Mouse (Mus musculus) thymus, adult 2 months (tissue): Measurements from ENCODE around the gene Cpox. TPM values are rescaled to one million over a fixed set of nuclear protein-coding genes. Genes with fewer than 3 reads are reported as not detected.
"Not testable (repeated sequence)": the region's sequence is repeated elsewhere in the genome, so short reads cannot be mapped to it uniquely, and the experiment has no call there.

Experiments
- DNase-seq: peaks from one replicate; pipeline ENCODE4 v3.0.0; 2021
- H3K27ac ChIP-seq: fragments of 200-500 bp; 2 replicates; pipeline ENCODE4 v1.5.1; 2012; ENCODE audit warnings: low read length, control low read depth; ENCODE audit not compliant: control insufficient read depth, insufficient read depth
- H3K27me3 ChIP-seq: fragments of 200-500 bp; 2 replicates; pipeline ENCODE4 v1.6.1; 2012; ENCODE audit warnings: mild to moderate bottlenecking, low read length, moderate library complexity, mixed read lengths; ENCODE audit not compliant: control insufficient read depth, insufficient read depth
- H3K36me3 ChIP-seq: fragments of 200-500 bp; 2 replicates; pipeline ENCODE4 v1.6.1; 2012; ENCODE audit warnings: mild to moderate bottlenecking, low read length, moderate library complexity; ENCODE audit not compliant: control insufficient read depth, insufficient read depth
- H3K4me1 ChIP-seq: fragments of 200-500 bp; replicated peaks from 2 replicates; pipeline ENCODE4 v1.6.1; 2012; ENCODE audit warnings: low read length; ENCODE audit not compliant: control insufficient read depth, insufficient read depth
- H3K4me3 ChIP-seq: fragments of 200-500 bp; 2 replicates; pipeline ENCODE4 v1.5.1; 2012; ENCODE audit warnings: mild to moderate bottlenecking, low read length, control low read depth, moderate library complexity; ENCODE audit not compliant: control insufficient read depth, insufficient read depth
- CTCF ChIP-seq: fragments of 200-500 bp; IDR thresholded peaks from 2 replicates; pipeline ENCODE4 v1.5.1; 2012; ENCODE audit warnings: mild to moderate bottlenecking, control low read depth, low read length, moderate library complexity, borderline replicate concordance; ENCODE audit not compliant: control insufficient read depth, poor library complexity, insufficient read depth; ENCODE audit errors: extremely low read depth
- POLR2A ChIP-seq: fragments of 200-500 bp; IDR thresholded peaks from 2 replicates; pipeline ENCODE4 v1.6.1; 2012; ENCODE audit warnings: mild to moderate bottlenecking, low read length, control low read depth, moderate library complexity; ENCODE audit not compliant: control insufficient read depth, poor library complexity, insufficient read depth; ENCODE audit errors: extremely low read depth
- WGBS: fragments of 180-500 bp; shearing (Covaris S2); methylation state at CpG from one replicate; pipeline ENCODE4 v1.1.7; 2018; 5-methylcytosine and 5-hydroxymethylcytosine counted together
- polyA plus RNA-seq: library from polyadenylated mRNA; depleted of rRNA; stranded (reverse); fragments of >200 nt; gene quantifications from 2 replicates; pipeline ENCODE4 v1.2.3, GENCODE M21; 2012

Gene Cpox
- polyA plus RNA-seq, 1 experiment: 14.1 TPM

- no peak overlapping the region for H3K27ac ChIP-seq
- no peaks in the 10 kb centered on the region for H3K27me3 ChIP-seq
- H3K4me3 ChIP-seq: no peak overlapping the region
- no peak for DNase-seq
- H3K36me3 ChIP-seq: no peaks in the 10 kb centered on the region
- no peaks in the 10 kb centered on the region for H3K4me1 ChIP-seq
- TF ChIP-seq POLR2A: no peak
- TF ChIP-seq CTCF: no peak
Measured at GRCm38 (mm10) chr16:58655751-58656150, 14.3 kb upstream of the Cpox start.

- TF ChIP-seq POLR2A (no peak), CTCF (no peak)
- no peak overlapping the region for H3K4me3 ChIP-seq
- H3K36me3 ChIP-seq: no peaks in the 10 kb centered on the region
- no peak for DNase-seq
- 96% methylated on average over 4 of the region's 4 CpGs for WGBS
- peaks cover 2% of the 10 kb centered on the region; the same call in 1 of the 2 replicates for H3K27me3 ChIP-seq
- H3K27ac ChIP-seq: no peak overlapping the region
- no peaks in the 10 kb centered on the region for H3K4me1 ChIP-seq
Measured at GRCm38 (mm10) chr16:58656526-58656925, 13.6 kb upstream of the Cpox start.

DNA sequence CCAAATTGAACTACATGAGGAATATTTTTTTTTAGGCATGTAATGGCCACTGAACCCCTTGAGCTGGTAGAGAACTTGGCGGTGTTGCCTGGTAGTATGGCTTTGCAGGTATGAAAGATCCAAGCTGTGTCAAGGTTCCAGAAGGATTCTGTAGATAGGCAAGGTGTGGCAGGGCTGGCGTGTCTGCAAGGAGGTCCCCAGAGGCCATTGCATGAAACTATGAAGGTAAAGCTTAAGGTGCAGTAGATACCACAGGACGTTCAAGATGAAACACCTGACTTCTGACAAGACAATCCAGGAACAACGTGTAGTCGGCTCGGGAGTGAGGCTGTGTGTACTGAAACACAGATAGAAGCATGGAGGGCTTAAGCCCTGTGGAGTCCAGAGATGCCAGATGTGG, 11.4 kb upstream of the Cpox start:
- Histone ChIP-seq H3K36me3 (no peaks in the 10 kb centered on the region), H3K4me3 (no peak overlapping the region), H3K27ac (no peak overlapping the region), H3K4me1 (no peaks in the 10 kb centered on the region), H3K27me3 (peaks cover 2% of the 10 kb centered on the region; the same call in 1 of the 2 replicates)
- TF ChIP-seq POLR2A (no peak), CTCF (no peak)
- no peak for DNase-seq
- WGBS: 91% methylated on average over 6 of the region's 6 CpGs

DNA sequence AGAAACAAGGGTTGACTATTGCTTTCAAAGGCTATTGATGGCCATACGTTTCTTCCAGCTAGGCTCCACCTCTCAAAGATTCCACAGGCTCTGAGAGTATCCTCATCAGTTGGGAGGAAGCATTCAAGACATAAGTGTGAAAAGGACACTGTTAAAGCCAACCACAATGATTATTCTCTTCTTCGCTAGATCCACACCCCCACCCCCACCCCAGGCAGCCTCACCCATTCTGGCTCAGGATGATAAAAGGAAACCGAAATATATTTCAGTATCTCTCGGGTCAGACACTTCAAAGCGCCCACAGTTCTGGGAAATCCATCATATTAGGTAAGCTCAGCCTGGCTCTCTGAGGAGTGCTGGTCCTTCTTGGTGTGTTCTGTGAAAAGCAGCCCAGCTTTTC, 8.3 kb upstream of the Cpox start:
- Histone ChIP-seq H3K4me3 (no peak overlapping the region), H3K4me1 (no peaks in the 10 kb centered on the region), H3K36me3 (no peaks in the 10 kb centered on the region), H3K27ac (no peak overlapping the region), H3K27me3 (peaks cover 2% of the 10 kb centered on the region; the same call in 1 of the 2 replicates)
- 51% methylated on average over 5 of the region's 5 CpGs for WGBS
- DNase-seq: no peak
- no peak for TF ChIP-seq POLR2A
- TF ChIP-seq CTCF: no peak

DNA sequence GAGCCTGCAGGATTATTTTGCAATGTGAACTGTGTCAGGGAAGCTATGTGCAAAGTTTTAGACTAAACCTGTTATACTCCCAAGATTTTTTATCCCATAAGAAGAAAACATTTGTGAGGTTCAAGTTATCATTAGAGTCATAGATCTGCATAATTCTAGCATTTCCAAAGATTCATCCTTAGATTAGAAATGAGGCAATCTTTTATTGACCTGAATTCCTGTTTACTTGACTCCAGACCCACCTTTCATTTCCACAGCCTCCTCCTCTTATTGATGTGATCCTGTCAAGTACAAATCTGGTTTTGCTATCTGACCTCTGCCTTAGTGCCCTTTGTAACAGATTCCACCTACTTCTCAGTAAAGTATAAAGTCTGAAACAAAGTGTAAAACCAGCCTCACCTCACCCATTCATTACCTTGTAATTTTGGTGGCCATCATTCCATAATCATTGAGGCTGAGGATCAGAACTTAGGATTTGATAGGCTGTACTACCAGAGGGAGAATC, 7.8 kb upstream of the Cpox start:
- DNase-seq: no peak
- Histone ChIP-seq H3K4me1 (no peaks in the 10 kb centered on the region), H3K4me3 (no peak overlapping the region), H3K27ac (no peak overlapping the region), H3K36me3 (no peaks in the 10 kb centered on the region), H3K27me3 (peaks cover 2% of the 10 kb centered on the region; the same call in 1 of the 2 replicates)
- TF ChIP-seq POLR2A (no peak), CTCF (no peak)

- DNase-seq: no peak
- Histone ChIP-seq H3K4me3 (no peak overlapping the region), H3K27ac (no peak overlapping the region), H3K36me3 (no peaks in the 10 kb centered on the region), H3K4me1 (no peaks in the 10 kb centered on the region), H3K27me3 (peaks cover 2% of the 10 kb centered on the region; the same call in 1 of the 2 replicates)
- TF ChIP-seq POLR2A (no peak), CTCF (no peak)
- 53% methylated on average over 5 of the region's 5 CpGs for WGBS
Measured at GRCm38 (mm10) chr16:58663021-58663420, 7.1 kb upstream of the Cpox start.

GRCm38 (mm10) chr16:58663816-58664215, 6.3 kb upstream of the Cpox start:
- no peaks in the 10 kb centered on the region for H3K4me1 ChIP-seq
- no peak for DNase-seq
- H3K4me3 ChIP-seq: no peak overlapping the region
- no peaks in the 10 kb centered on the region for H3K36me3 ChIP-seq
- H3K27ac ChIP-seq: no peak overlapping the region
- H3K27me3 ChIP-seq: peaks cover 2% of the 10 kb centered on the region; the same call in 1 of the 2 replicates
- TF ChIP-seq CTCF (no peak), POLR2A (no peak)
- whole genome bisulfite sequencing: 86% methylated on average over 2 of the region's 2 CpGs

GRCm38 (mm10) chr16:58665137-58665536, 5.0 kb upstream of the Cpox start:
- not testable (repeated sequence) for DNase-seq, H3K27ac ChIP-seq, H3K27me3 ChIP-seq, H3K4me1 ChIP-seq, H3K4me3 ChIP-seq, H3K36me3 ChIP-seq

- H3K36me3 ChIP-seq, H3K27ac ChIP-seq, H3K27me3 ChIP-seq, DNase-seq, H3K4me3 ChIP-seq, H3K4me1 ChIP-seq: not testable (repeated sequence)
- WGBS: 88% methylated on average over 3 of the region's 3 CpGs
Measured at GRCm38 (mm10) chr16:58666681-58667080, 3.4 kb upstream of the Cpox start.
